Mouse (Mus musculus) thymus, adult 2 months (tissue): ENCODE data around the gene Ptprs.

Experiments used
- CTCF ChIP-seq: fragments of 200-500 bp; IDR thresholded peaks from 2 replicates; pipeline ENCODE4 v1.5.1; 2012; ENCODE audit warnings: mild to moderate bottlenecking, control low read depth, low read length, moderate library complexity, borderline replicate concordance; ENCODE audit not compliant: control insufficient read depth, poor library complexity, insufficient read depth; ENCODE audit errors: extremely low read depth
- POLR2A ChIP-seq: fragments of 200-500 bp; IDR thresholded peaks from 2 replicates; pipeline ENCODE4 v1.6.1; 2012; ENCODE audit warnings: mild to moderate bottlenecking, low read length, control low read depth, moderate library complexity; ENCODE audit not compliant: control insufficient read depth, poor library complexity, insufficient read depth; ENCODE audit errors: extremely low read depth

GRCm38 (mm10) chr17:56470001-56470436 is 6.3 kb downstream of the Ptprs start:
- TF ChIP-seq POLR2A (no peak), CTCF (no peak)
